Mouse (Mus musculus) liver, adult 2 months (tissue): Measurements from ENCODE around the gene D10Jhu81e.
A peak's percentile ranks its signal among the peaks of the same experiment; 100 is the strongest.

ENCODE experiments used
- CTCF ChIP-seq: fragments of 200-500 bp; IDR thresholded peaks from 2 replicates; pipeline ENCODE4 v1.5.1; 2011; ENCODE audit warnings: low read depth, low read length, control low read depth
- POLR2A ChIP-seq: fragments of 200-500 bp; IDR thresholded peaks from 2 replicates; pipeline ENCODE4 v1.6.1; 2011; ENCODE audit warnings: low read length, control low read depth; ENCODE audit not compliant: insufficient read depth; ENCODE audit errors: extremely low read depth

DNA sequence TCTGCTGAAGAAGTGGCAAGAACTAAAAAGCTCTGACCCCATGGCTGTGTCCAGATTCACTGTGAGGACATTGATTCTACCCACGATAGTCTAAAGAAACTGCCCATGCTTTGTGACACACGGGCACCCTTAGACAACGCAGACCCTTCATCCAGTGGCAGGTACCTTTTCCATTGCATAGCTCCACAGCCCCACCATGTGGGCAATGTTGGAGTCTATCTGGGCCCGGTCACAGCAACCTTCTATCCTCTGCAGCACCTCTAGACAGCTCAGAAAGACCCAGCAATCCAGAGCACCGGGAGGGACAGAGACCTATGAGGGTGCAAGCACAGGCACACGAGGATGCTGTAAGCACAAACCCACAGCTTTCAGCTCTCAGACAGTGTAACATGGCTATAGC, 41.7 kb upstream of the D10Jhu81e start:
- TF ChIP-seq CTCF (peak; percentile 37; the same call in 1 of the 2 replicates), POLR2A (no peak)
